Mouse (Mus musculus) cerebellum, adult 2 months (tissue): ENCODE measurements around the gene Zbtb1. TPM values are rescaled to one million over a fixed set of nuclear protein-coding genes. Genes with fewer than 3 reads are reported as not detected.

ENCODE experiments used
- DNase-seq, 2 experiments: peaks; one replicate each; pipeline ENCODE4 v3.0.0; 2021
- H3K27ac ChIP-seq: fragments of 200-500 bp; 2 replicates; pipeline ENCODE4 v1.5.1; 2012; ENCODE audit warnings: low read length, control low read depth, inconsistent platforms; ENCODE audit not compliant: insufficient read depth
- H3K27me3 ChIP-seq: fragments of 200-500 bp; 2 replicates; pipeline ENCODE4 v1.6.1; 2012; ENCODE audit warnings: inconsistent platforms, mild to moderate bottlenecking, low read length, moderate library complexity; ENCODE audit not compliant: control insufficient read depth, insufficient read depth
- H3K4me1 ChIP-seq: fragments of 200-500 bp; 2 replicates; pipeline ENCODE4 v1.6.1; 2011; ENCODE audit warnings: low read length; ENCODE audit not compliant: control insufficient read depth, insufficient read depth
- H3K4me3 ChIP-seq: fragments of 200-500 bp; replicated peaks from 2 replicates; pipeline ENCODE3; 2011; ENCODE audit warnings: mild to moderate bottlenecking, low read depth, low read length, control low read depth; ENCODE audit not compliant: insufficient read depth
- CTCF ChIP-seq: fragments of 200-500 bp; IDR thresholded peaks from 2 replicates; pipeline ENCODE4 v1.5.1; 2011; ENCODE audit warnings: low read depth, mild to moderate bottlenecking, control low read depth, low read length, moderate library complexity, borderline replicate concordance; ENCODE audit not compliant: insufficient read depth
- POLR2A ChIP-seq: fragments of 200-500 bp; IDR thresholded peaks from 2 replicates; pipeline ENCODE4 v1.6.1; 2011; ENCODE audit warnings: low read length, control low read depth, borderline replicate concordance; ENCODE audit not compliant: insufficient read depth
- WGBS: fragments of 180-500 bp; shearing (Covaris S2); methylation state at CpG from one replicate; pipeline ENCODE4 v1.1.7; 2018; 5-methylcytosine and 5-hydroxymethylcytosine counted together
- polyA plus RNA-seq: library from polyadenylated mRNA; depleted of rRNA; stranded (reverse); fragments of >200 nt; gene quantifications from 2 replicates; pipeline ENCODE4 v1.2.3, GENCODE M21; 2012; rRNA removed

Gene Zbtb1
- 3.2 and 3.3 TPM in 2 replicates for polyA plus RNA-seq

GRCm38 (mm10) chr12:76369978-76370830 lies at the start of gene Zbtb1:
TSS of gene Zbtb1 (plus strand) at chr12:76370266.
- Histone ChIP-seq H3K4me3 (peak within 1 kb of the TSS; percentile 65), H3K27me3 (no peaks in the 10 kb centered on the region), H3K27ac (peak within 1 kb of the TSS; percentile 70), H3K4me1 (no peaks in the 10 kb centered on the region; the same call in 1 of the 2 replicates)
- peak; percentile 79 to 82 for DNase-seq
- TF ChIP-seq CTCF = no peak
- peak; percentile 50; the same call in 1 of the 2 replicates for TF ChIP-seq POLR2A
- 1% methylated on average over 84 of the region's 99 CpGs for WGBS

GRCm38 (mm10) chr12:76324679-76325431 lies 45.2 kb upstream of the Zbtb1 start, which contains the start of gene Akap5:
TSS of gene Akap5 (plus strand) at chr12:76324891.
- peak within 1 kb of the TSS; percentile 75 for H3K4me3 ChIP-seq
- WGBS = 1% methylated on average over 53 of the region's 53 CpGs
- DNase-seq = peak; percentile 50 to 57

GRCm38 (mm10) chr12:76326437-76327220 lies 43.4 kb upstream of the Zbtb1 start:
- no peak overlapping the region for H3K27ac ChIP-seq
- no peak overlapping the region for H3K4me3 ChIP-seq
- no peaks in the 10 kb centered on the region for H3K4me1 ChIP-seq
- no peak for TF ChIP-seq CTCF
- DNase-seq = no peak
- WGBS = 89% methylated on average over 23 of the region's 23 CpGs
- no peaks in the 10 kb centered on the region for H3K27me3 ChIP-seq

More at GRCm38 (mm10) chr12:76324679-76325431, 45.2 kb upstream of the Zbtb1 start, which contains the start of gene Akap5:
- Histone ChIP-seq H3K27ac (no peak within 1 kb of the TSS), H3K27me3 (no peaks in the 10 kb centered on the region), H3K4me1 (no peaks in the 10 kb centered on the region)
- TF ChIP-seq CTCF (no peak), POLR2A (no peak)

- no peaks in the 10 kb centered on the region for H3K27me3 ChIP-seq
- no peak for DNase-seq
- WGBS = 56% methylated on average over 6 of the region's 6 CpGs
- H3K4me1 ChIP-seq = no peaks in the 10 kb centered on the region
- TF ChIP-seq POLR2A (no peak), CTCF (no peak)
- H3K4me3 ChIP-seq = no peak overlapping the region
- no peak overlapping the region for H3K27ac ChIP-seq
These were observed 41.3 kb upstream of the Zbtb1 start for GRCm38 (mm10) chr12:76328567-76329354.

DNA sequence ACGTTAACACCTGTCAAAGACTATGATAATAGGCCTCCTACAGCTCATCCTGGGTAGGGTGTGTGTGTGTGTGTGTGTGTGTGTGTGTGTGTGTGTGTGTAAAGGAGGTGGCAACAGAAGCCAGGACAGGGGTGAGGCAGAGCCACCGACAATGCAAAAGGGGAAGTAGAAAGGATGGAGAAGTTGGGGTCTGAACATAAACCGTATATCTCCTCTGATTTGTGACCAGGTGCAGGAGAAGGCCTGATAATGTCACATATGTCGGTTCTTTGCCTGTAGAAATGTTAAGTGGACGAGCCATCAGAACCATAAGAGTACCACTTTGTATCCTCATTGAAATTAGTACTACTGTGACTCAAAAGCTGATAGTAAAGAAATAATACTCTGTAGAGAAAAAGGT lies 36.4 kb upstream of the Zbtb1 start:
- H3K4me3 ChIP-seq = no peak overlapping the region
- H3K4me1 ChIP-seq = no peaks in the 10 kb centered on the region
- WGBS = 93% methylated on average over 5 of the region's 5 CpGs
- H3K27ac ChIP-seq = no peak overlapping the region
- TF ChIP-seq POLR2A (no peak), CTCF (no peak)
- no peaks in the 10 kb centered on the region for H3K27me3 ChIP-seq
- no peak for DNase-seq

- H3K4me3 ChIP-seq = no peak overlapping the region
- 84% methylated on average over 5 of the region's 5 CpGs for WGBS
- no peaks in the 10 kb centered on the region for H3K4me1 ChIP-seq
- no peak for TF ChIP-seq CTCF
- H3K27me3 ChIP-seq = no peaks in the 10 kb centered on the region
- H3K27ac ChIP-seq = no peak overlapping the region
- no peak for DNase-seq
These were observed 34.4 kb upstream of the Zbtb1 start for GRCm38 (mm10) chr12:76335641-76336040.
